Mouse (Mus musculus): ENCODE measurements around the gene Olfr944. TPM values are rescaled to one million over a fixed set of nuclear protein-coding genes. Genes with fewer than 3 reads are reported as not detected.

The Olfr944 gene
- not detected in 2 replicates for polyA plus RNA-seq (2015; fragmentation: Nextera tagmentation; extraction: Ambion mirVana)

- Histone ChIP-seq H3K27ac (ENCODE audit: low read length) (no peak within 1 kb of the TSS), H3K4me1 (ENCODE audit: control insufficient read depth, insufficient read depth, low read length) (no peaks in the 10 kb centered on the region), H3K27me3 (ENCODE audit: control insufficient read depth, insufficient read depth, low read length) (no peaks in the 10 kb centered on the region), H3K36me3 (ENCODE audit: control insufficient read depth, insufficient read depth, low read length) (no peaks in the 10 kb centered on the region), H3K4me3 (replicated peaks; ENCODE audit: low read length) (no peak within 1 kb of the TSS), H3K4me2 (ENCODE audit: low read depth, low read length) (no peak within 1 kb of the TSS), H3K9me3 (replicated peaks; ENCODE audit: control insufficient read depth, low read length) (no peaks in the 10 kb centered on the region), H3K9ac (ENCODE audit: low read length) (no peak within 1 kb of the TSS)
- no peak for ATAC-seq (ENCODE audit: insufficient read depth, low FRiP score)
Observed at GRCm38 (mm10) chr9:39201620-39202019, at the start of gene Olfr944. TSS of gene Olfr944 (plus strand) at chr9:39201920.

- no peak for ATAC-seq (ENCODE audit: insufficient read depth, low FRiP score)
- Histone ChIP-seq H3K4me1 (ENCODE audit: control insufficient read depth, insufficient read depth, low read length) (no peaks in the 10 kb centered on the region), H3K9ac (ENCODE audit: low read length) (no peak overlapping the region), H3K4me2 (ENCODE audit: low read depth, low read length) (no peak overlapping the region), H3K36me3 (ENCODE audit: control insufficient read depth, insufficient read depth, low read length) (no peaks in the 10 kb centered on the region), H3K9me3 (replicated peaks; ENCODE audit: control insufficient read depth, low read length) (no peaks in the 10 kb centered on the region), H3K27ac (ENCODE audit: low read length) (no peak overlapping the region), H3K4me3 (replicated peaks; ENCODE audit: low read length) (no peak overlapping the region), H3K27me3 (ENCODE audit: control insufficient read depth, insufficient read depth, low read length) (no peaks in the 10 kb centered on the region)
- 62% methylated on average over 1 of the region's 1 CpGs for WGBS
Observed at GRCm38 (mm10) chr9:39152401-39152800, 49.3 kb upstream of the Olfr944 start.

- no peak within 1 kb of the TSS for H3K9ac ChIP-seq (ENCODE audit: low read length)
- no peak for ATAC-seq (ENCODE audit: insufficient read depth, low FRiP score)
- no peaks in the 10 kb centered on the region for H3K36me3 ChIP-seq (ENCODE audit: control insufficient read depth, insufficient read depth, low read length)
- no peak within 1 kb of the TSS for H3K27ac ChIP-seq (ENCODE audit: low read length)
- 93% methylated on average over 5 of the region's 5 CpGs for WGBS
- H3K9me3 ChIP-seq (replicated peaks; ENCODE audit: control insufficient read depth, low read length): no peaks in the 10 kb centered on the region
- no peaks in the 10 kb centered on the region for H3K27me3 ChIP-seq (ENCODE audit: control insufficient read depth, insufficient read depth, low read length)
- no peak within 1 kb of the TSS for H3K4me3 ChIP-seq (replicated peaks; ENCODE audit: low read length)
- H3K4me2 ChIP-seq (ENCODE audit: low read depth, low read length): no peak within 1 kb of the TSS
- no peaks in the 10 kb centered on the region for H3K4me1 ChIP-seq (ENCODE audit: control insufficient read depth, insufficient read depth, low read length)
Observed at GRCm38 (mm10) chr9:39166004-39166403, 35.7 kb upstream of the Olfr944 start, which contains the start of gene Olfr943. TSS of gene Olfr943 (plus strand) at chr9:39166304.

- no peak for ATAC-seq (ENCODE audit: insufficient read depth, low FRiP score)
- Histone ChIP-seq H3K4me3 (replicated peaks; ENCODE audit: low read length) (no peak within 1 kb of the TSS), H3K27me3 (ENCODE audit: control insufficient read depth, insufficient read depth, low read length) (no peaks in the 10 kb centered on the region), H3K27ac (ENCODE audit: low read length) (no peak within 1 kb of the TSS), H3K4me2 (ENCODE audit: low read depth, low read length) (no peak within 1 kb of the TSS), H3K36me3 (ENCODE audit: control insufficient read depth, insufficient read depth, low read length) (no peaks in the 10 kb centered on the region), H3K9me3 (replicated peaks; ENCODE audit: control insufficient read depth, low read length) (no peaks in the 10 kb centered on the region), H3K4me1 (ENCODE audit: control insufficient read depth, insufficient read depth, low read length) (no peaks in the 10 kb centered on the region), H3K9ac (ENCODE audit: low read length) (no peak within 1 kb of the TSS)
- WGBS: 85% methylated on average over 1 of the region's 1 CpGs
Observed at GRCm38 (mm10) chr9:39249894-39250293, 48.2 kb downstream of the Olfr944 start, which contains the start of gene Olfr1537. TSS of gene Olfr1537 (minus strand) at chr9:39249994.

Other genes starting within 250 kb of the Olfr944 start
- gene Olfr933, start 229.6 kb upstream of the Olfr944 start, polyA plus RNA-seq (2015; fragmentation: Nextera tagmentation; extraction: Ambion mirVana): not detected in 2 replicates
- not detected in 2 replicates for gene Olfr934, start 213.6 kb upstream of the Olfr944 start, polyA plus RNA-seq (2015; fragmentation: Nextera tagmentation; extraction: Ambion mirVana)
- gene Olfr935, start 202.2 kb upstream of the Olfr944 start, polyA plus RNA-seq (2015; fragmentation: Nextera tagmentation; extraction: Ambion mirVana): not detected in 2 replicates
- not detected in 2 replicates for gene Olfr146, start 178.5 kb upstream of the Olfr944 start, polyA plus RNA-seq (2015; fragmentation: Nextera tagmentation; extraction: Ambion mirVana)
- gene Olfr937, start 137.0 kb upstream of the Olfr944 start, polyA plus RNA-seq (2015; fragmentation: Nextera tagmentation; extraction: Ambion mirVana): not detected in 2 replicates
- not detected in 2 replicates for gene Olfr938, start 123.0 kb upstream of the Olfr944 start, polyA plus RNA-seq (2015; fragmentation: Nextera tagmentation; extraction: Ambion mirVana)
- not detected in 2 replicates for gene Olfr27, start 73.8 kb upstream of the Olfr944 start, polyA plus RNA-seq (2015; fragmentation: Nextera tagmentation; extraction: Ambion mirVana)
- not detected in 2 replicates for gene Olfr943, start 35.6 kb upstream of the Olfr944 start, polyA plus RNA-seq (2015; fragmentation: Nextera tagmentation; extraction: Ambion mirVana)
- not detected in 2 replicates for gene Olfr1537, start 48.1 kb downstream of the Olfr944 start, polyA plus RNA-seq (2015; fragmentation: Nextera tagmentation; extraction: Ambion mirVana)
- not detected in 2 replicates for gene Olfr945, start 74.9 kb downstream of the Olfr944 start, polyA plus RNA-seq (2015; fragmentation: Nextera tagmentation; extraction: Ambion mirVana)
- not detected in 2 replicates for gene Olfr948, start 124.1 kb downstream of the Olfr944 start, polyA plus RNA-seq (2015; fragmentation: Nextera tagmentation; extraction: Ambion mirVana)
- not detected in 2 replicates for gene Olfr951, start 185.5 kb downstream of the Olfr944 start, polyA plus RNA-seq (2015; fragmentation: Nextera tagmentation; extraction: Ambion mirVana)
- not detected in 2 replicates for gene Olfr952, start 225.2 kb downstream of the Olfr944 start, polyA plus RNA-seq (2015; fragmentation: Nextera tagmentation; extraction: Ambion mirVana)

All from stomach, embryonic 16.5 days (tissue).